Mouse (Mus musculus) cerebellum, adult 9-11 months (tissue): ENCODE results near the gene Mpc1.
"Not testable (repeated sequence)": the region's sequence is repeated elsewhere in the genome, so short reads cannot be mapped to it uniquely, and the experiment has no call there.

Experiments used
- DNase-seq: peaks from one replicate; pipeline ENCODE4 v3.0.0; 2022

Gene Mpc1

GRCm38 (mm10) chr17:8283526-8284253, 986 bp downstream of the Mpc1 start:
- DNase-seq, result peak; percentile 98

- no peak for DNase-seq
Measured at GRCm38 (mm10) chr17:8284254-8284661, 1.6 kb downstream of the Mpc1 start.

- no peak for DNase-seq
Measured at GRCm38 (mm10) chr17:8285056-8285455, 2.4 kb downstream of the Mpc1 start.

GRCm38 (mm10) chr17:8286987-8287386, 4.3 kb downstream of the Mpc1 start:
- DNase-seq, result no peak

GRCm38 (mm10) chr17:8289993-8290679, 7.4 kb downstream of the Mpc1 start:
- no peak for DNase-seq

- DNase-seq, result no peak
Measured at GRCm38 (mm10) chr17:8290736-8291135, 8.0 kb downstream of the Mpc1 start.

- no peak for DNase-seq
Measured at GRCm38 (mm10) chr17:8295825-8296224, 13.1 kb downstream of the Mpc1 start.

GRCm38 (mm10) chr17:8296313-8296844, 13.7 kb downstream of the Mpc1 start:
- no peak for DNase-seq

- no peak for DNase-seq
Measured at GRCm38 (mm10) chr17:8297746-8298145, 15.0 kb downstream of the Mpc1 start.

- no peak for DNase-seq
Measured at GRCm38 (mm10) chr17:8298281-8298680, 15.6 kb downstream of the Mpc1 start.

- DNase-seq, result no peak
Measured at GRCm38 (mm10) chr17:8299524-8299923, 16.8 kb downstream of the Mpc1 start.

GRCm38 (mm10) chr17:8301515-8301914, 18.8 kb downstream of the Mpc1 start:
- no peak for DNase-seq

GRCm38 (mm10) chr17:8302772-8303438, 20.2 kb downstream of the Mpc1 start:
- DNase-seq, result no peak

GRCm38 (mm10) chr17:8303671-8304070, 21.0 kb downstream of the Mpc1 start:
- no peak for DNase-seq

- DNase-seq, result no peak
Measured at GRCm38 (mm10) chr17:8305801-8306200, 23.1 kb downstream of the Mpc1 start.

GRCm38 (mm10) chr17:8310838-8311614, 28.3 kb downstream of the Mpc1 start, which contains the start of gene Sft2d1:
Gene Sft2d1, plus strand, starts transcription at chr17:8311102.
- DNase-seq, result peak; percentile 97

GRCm38 (mm10) chr17:8311751-8312150, 29.0 kb downstream of the Mpc1 start:
- no peak for DNase-seq

GRCm38 (mm10) chr17:8313976-8314375, 31.3 kb downstream of the Mpc1 start:
- DNase-seq, result no peak

- DNase-seq, result no peak
Measured at GRCm38 (mm10) chr17:8316251-8316650, 33.5 kb downstream of the Mpc1 start.

GRCm38 (mm10) chr17:8326877-8327276, 44.2 kb downstream of the Mpc1 start:
- DNase-seq, result not testable (repeated sequence)

GRCm38 (mm10) chr17:8328511-8329174, 45.9 kb downstream of the Mpc1 start:
- DNase-seq, result no peak

GRCm38 (mm10) chr17:8330602-8331001, 47.9 kb downstream of the Mpc1 start:
- no peak for DNase-seq
